Comparison of ENCODE assay signal across 12 mouse cellular contexts in genomic region chr8:92010412-92010811, GRCm38 (mm10).
DNase-seq lines count a peak whose midpoint lies in the region.
"Had no signal": no experiment of that assay in that cellular context is flagged by ENCODE, and none has a peak within 500 bp of the region (broad histone marks: within the 10 kb centered on the region; RNA-seq: fewer than 3 reads in every experiment).

No protein-coding gene starts in this region.

- DNase-seq in adrenal gland, adult (ENCODE audit: inconsistent age in 2 of 2, low spot score in 1 of 2) = peak; percentile 14 to 44
- no peak for DNase-seq in adrenal gland, postnatal 4 days (ENCODE audit: low spot score in 2 of 2)
- peak; percentile 22 to 40 for DNase-seq in heart, adult 9 months (ENCODE audit: low spot score in 2 of 2)
- no peak for DNase-seq in heart, postnatal 36 days
- DNase-seq in adrenal gland, postnatal 14 days = peak; percentile 15
- DNase-seq in kidney, postnatal 10 days = peak; percentile 40
- DNase-seq in embryo, embryonic 11 days = no peak
- DNase-seq in ovary, postnatal 10 days (ENCODE audit: low spot score) = no peak
- DNase-seq: cerebellum, adult 11 months; cerebellum, postnatal 14 days; liver, embryonic 13.5 days; lung, embryonic 14.5 days had no signal

- intact Hi-C loops in heart, postnatal 36 days (cut with DNase I) = loop anchor here (5.0 kb wide), 1 partner anchor 208 kb away; the partner anchor contains the start of gene Irx3

Comparison
In these comparisons a context has a peak if more than half of its experiments do, and no peak if none do; other contexts are left out.
1. DNase-seq: peak in adrenal gland, adult (2 of 2), heart, adult 9 months (2 of 2), adrenal gland, postnatal 14 days (single experiment) and kidney, postnatal 10 days (single experiment); none in adrenal gland, postnatal 4 days (0 of 2), heart, postnatal 36 days (0 of 2), embryo, embryonic 11 days (single experiment) and ovary, postnatal 10 days (single experiment).